Comparison of ENCODE assay signal across 30 mouse cellular contexts in genomic region chr6:95613228-95613627, GRCm38 (mm10).
A peak's percentile ranks its signal among the peaks of the same experiment; 100 is the strongest.
DNase-seq lines count a peak whose midpoint lies in the region; ATAC-seq lines count a peak whose summit lies in the region.
"Had no signal": no experiment of that assay in that cellular context is flagged by ENCODE, and none has a peak within 500 bp of the region (broad histone marks: within the 10 kb centered on the region; RNA-seq: fewer than 3 reads in every experiment).

No protein-coding gene starts in this region.

- no peak overlapping the region for H3K4me3 ChIP-seq in limb, embryonic 12.5 days (replicated peaks)
- H3K4me3 ChIP-seq in limb, embryonic 10.5 days = no peak overlapping the region
- H3K4me3 ChIP-seq: embryonic facial prominence, embryonic 10.5 days; embryonic facial prominence, embryonic 13.5 days; erythroblast, embryonic 14.5 days; forebrain, embryonic 13.5 days; heart, embryonic 12.5 days; heart, embryonic 15.5 days had no signal

- intact Hi-C loops in heart, postnatal 25 days (cut with DNase I) = no loop called here

- no peak for ATAC-seq in limb, embryonic 12.5 days (ENCODE audit: insufficient number of reproducible peaks, insufficient read depth, low FRiP score, low TSS enrichment, low read depth)
- peak; percentile 71 for ATAC-seq in CD4-positive, CD25-positive, alpha-beta regulatory T cell, adult 4 months
- ATAC-seq: forebrain, postnatal 0 days; intestine, embryonic 16.5 days; Patski had no signal

- no peak for DNase-seq in limb, embryonic 10.5 days (ENCODE audit: low spot score)
- DNase-seq in CD4-positive helper T cell, adult 2 months (ENCODE audit: low read depth, low spot score) = peak; percentile 13
- peak; percentile 66 for DNase-seq in induced T-regulatory cell, adult 2 months (ENCODE audit: low read depth)
- DNase-seq in adrenal gland, postnatal 25 days = no peak
- DNase-seq in urinary bladder, postnatal 36 days (ENCODE audit: low spot score in 2 of 2) = no peak
- DNase-seq in heart, postnatal 25 days (ENCODE audit: low spot score) = no peak
- DNase-seq: adrenal gland, adult 2 months; adrenal gland, postnatal 14 days; cerebellum, adult 11-12 months; cerebellum, adult 8-10 months; cerebellum, postnatal 10 days; cerebellum, postnatal 36 days; embryo, embryonic 11 days; forebrain, postnatal 0 days; gastrocnemius, postnatal 25 days; heart, adult 18-20 months; heart, postnatal 10 days; kidney, adult 18-20 months had no signal

- no peak overlapping the region for H3K9ac ChIP-seq in limb, embryonic 12.5 days (replicated peaks)
- H3K9ac ChIP-seq: embryonic facial prominence, embryonic 13.5 days; forebrain, embryonic 13.5 days; forebrain, postnatal 0 days; heart, embryonic 12.5 days; heart, embryonic 15.5 days; hindbrain, embryonic 14.5 days had no signal

- WGBS in limb, embryonic 12.5 days = 83% methylated on average over 3 of the region's 3 CpGs
- 86% methylated on average over 3 of the region's 3 CpGs for WGBS in limb, embryonic 10.5 days

- no peaks in the 10 kb centered on the region for H3K36me3 ChIP-seq in limb, embryonic 12.5 days
- no peaks in the 10 kb centered on the region for H3K36me3 ChIP-seq in limb, embryonic 10.5 days
- H3K36me3 ChIP-seq: embryonic facial prominence, embryonic 10.5 days; embryonic facial prominence, embryonic 13.5 days; heart, embryonic 12.5 days; heart, embryonic 15.5 days had no signal

- H3K27me3 ChIP-seq in limb, embryonic 12.5 days = no peaks in the 10 kb centered on the region
- H3K27me3 ChIP-seq in limb, embryonic 10.5 days (ENCODE audit: low read depth, poor library complexity, severe bottlenecking) = no peaks in the 10 kb centered on the region
- H3K27me3 ChIP-seq: embryonic facial prominence, embryonic 13.5 days; forebrain, embryonic 13.5 days; heart, embryonic 12.5 days; heart, embryonic 15.5 days; Patski had no signal

- peak overlapping the region; percentile 13; the same call in 1 of the 2 replicates for H3K27ac ChIP-seq in limb, embryonic 12.5 days
- H3K27ac ChIP-seq in limb, embryonic 10.5 days = no peak overlapping the region
- H3K27ac ChIP-seq: embryonic facial prominence, embryonic 10.5 days; embryonic facial prominence, embryonic 13.5 days; forebrain, embryonic 13.5 days; heart, embryonic 15.5 days; hindbrain, embryonic 14.5 days had no signal

- no peak overlapping the region for H3K4me2 ChIP-seq in limb, embryonic 12.5 days
- H3K4me2 ChIP-seq: embryonic facial prominence, embryonic 13.5 days; forebrain, embryonic 13.5 days; heart, embryonic 12.5 days; heart, embryonic 15.5 days; hindbrain, embryonic 14.5 days had no signal

- H3K4me1 ChIP-seq in limb, embryonic 12.5 days (replicated peaks) = peaks cover 12% of the 10 kb centered on the region
- H3K4me1 ChIP-seq in limb, embryonic 10.5 days = peaks cover 17% of the 10 kb centered on the region
- H3K4me1 ChIP-seq: embryonic facial prominence, embryonic 13.5 days; forebrain, embryonic 13.5 days; heart, embryonic 12.5 days; heart, embryonic 15.5 days had no signal

- H3K9me3 ChIP-seq in limb, embryonic 12.5 days = no peaks in the 10 kb centered on the region
- H3K9me3 ChIP-seq in limb, embryonic 10.5 days (replicated peaks) = no peaks in the 10 kb centered on the region
- H3K9me3 ChIP-seq: embryonic facial prominence, embryonic 10.5 days; embryonic facial prominence, embryonic 13.5 days; forebrain, embryonic 13.5 days; G1E; heart, embryonic 12.5 days; heart, embryonic 15.5 days had no signal

Comparison
In these comparisons a context has a peak if more than half of its experiments do, and no peak if none do; other contexts are left out.
1. DNase-seq: peak in CD4-positive helper T cell, adult 2 months (single experiment) and induced T-regulatory cell, adult 2 months (single experiment); none in limb, embryonic 10.5 days (single experiment), adrenal gland, postnatal 25 days (single experiment), urinary bladder, postnatal 36 days (0 of 2) and heart, postnatal 25 days (single experiment).